Mouse (Mus musculus) left cerebral cortex, postnatal 25 days (tissue): ENCODE measurements around the gene Ctxn1. TPM values are rescaled to one million over a fixed set of nuclear protein-coding genes. Genes with fewer than 3 reads are reported as not detected.

Experiments
- DNase-seq, 2 experiments: peaks; one replicate each; pipeline ENCODE4 v3.0.0; 2022; ENCODE audit warnings: low spot score in 2 of 2, mixed read lengths in 1 of 2
- intact Hi-C: fragments of 180-260 bp; cut with DNase I; formaldehyde crosslinking; loops from one replicate; pipeline ENCODE4 v1.15.1; 2025
- total RNA-seq, 2 experiments: library from RNA; stranded (reverse); gene quantifications; 2 replicates each; pipeline ENCODE4 v1.2.3; 2021

The Ctxn1 gene
- total RNA-seq, 2 experiments from 2014 or later: 607 to 649 TPM

- peak; percentile 96 to 97 for DNase-seq
- intact Hi-C loops: loop anchor here (2.0 to 5.0 kb wide), 3 partner anchors 14 to 119 kb away; partner anchors contain the start of genes Ccl25, Elavl1, Gm49320 and Map2k7
These were observed 5.9 kb downstream of the Ctxn1 start, which contains the start of gene Snapc2 for GRCm38 (mm10) chr8:4252934-4253841. Gene Snapc2, plus strand, starts transcription at chr8:4253080.

- no peak for DNase-seq
- intact Hi-C loops: loop anchor here (2.0 to 5.0 kb wide), 3 partner anchors 13 to 120 kb away; partner anchors contain the start of genes Ccl25, Elavl1, Gm49320 and Map2k7
These were observed 6.8 kb downstream of the Ctxn1 start for GRCm38 (mm10) chr8:4252116-4252760.

GRCm38 (mm10) chr8:4250306-4250970, 8.6 kb downstream of the Ctxn1 start:
- peak; percentile 82 to 88 for DNase-seq
- intact Hi-C loops: loop anchor here (5.0 kb wide), 1 partner anchor 122 kb away; no protein-coding TSS in a partner anchor

- intact Hi-C loops: no loop called here
- no peak for DNase-seq
These were observed 9.9 kb downstream of the Ctxn1 start for GRCm38 (mm10) chr8:4249213-4249612.

GRCm38 (mm10) chr8:4247951-4248540, 11.0 kb downstream of the Ctxn1 start, which contains the start of gene Tgfbr3l:
Gene Tgfbr3l, plus strand, starts transcription at chr8:4248214.
- no peak for DNase-seq
- intact Hi-C loops: no loop called here

DNA sequence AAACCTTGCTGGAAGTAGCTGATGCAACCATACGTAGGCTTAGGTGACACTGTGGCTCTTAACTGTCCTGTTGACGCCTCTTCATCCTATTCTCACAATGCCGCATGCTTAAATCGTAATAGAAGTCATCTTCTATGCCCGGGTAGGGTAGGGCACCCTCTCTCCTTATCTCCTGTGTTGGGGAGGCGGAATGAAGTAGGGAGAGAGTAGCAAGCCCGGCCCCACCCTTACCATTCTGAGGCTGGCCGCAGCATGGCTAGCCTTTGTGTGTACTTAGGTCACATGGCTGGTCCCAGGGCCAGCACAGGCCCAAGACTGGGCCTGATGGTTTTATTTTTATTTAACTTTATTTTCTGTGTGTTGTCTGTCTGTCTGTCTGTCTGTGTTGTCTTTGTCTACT, 11.8 kb downstream of the Ctxn1 start:
- intact Hi-C loops: no loop called here
- DNase-seq: no peak

GRCm38 (mm10) chr8:4245737-4246136, 13.3 kb downstream of the Ctxn1 start:
- intact Hi-C loops: no loop called here
- no peak for DNase-seq

GRCm38 (mm10) chr8:4245061-4245460, 14.0 kb downstream of the Ctxn1 start:
- intact Hi-C loops: no loop called here
- DNase-seq: no peak

DNA sequence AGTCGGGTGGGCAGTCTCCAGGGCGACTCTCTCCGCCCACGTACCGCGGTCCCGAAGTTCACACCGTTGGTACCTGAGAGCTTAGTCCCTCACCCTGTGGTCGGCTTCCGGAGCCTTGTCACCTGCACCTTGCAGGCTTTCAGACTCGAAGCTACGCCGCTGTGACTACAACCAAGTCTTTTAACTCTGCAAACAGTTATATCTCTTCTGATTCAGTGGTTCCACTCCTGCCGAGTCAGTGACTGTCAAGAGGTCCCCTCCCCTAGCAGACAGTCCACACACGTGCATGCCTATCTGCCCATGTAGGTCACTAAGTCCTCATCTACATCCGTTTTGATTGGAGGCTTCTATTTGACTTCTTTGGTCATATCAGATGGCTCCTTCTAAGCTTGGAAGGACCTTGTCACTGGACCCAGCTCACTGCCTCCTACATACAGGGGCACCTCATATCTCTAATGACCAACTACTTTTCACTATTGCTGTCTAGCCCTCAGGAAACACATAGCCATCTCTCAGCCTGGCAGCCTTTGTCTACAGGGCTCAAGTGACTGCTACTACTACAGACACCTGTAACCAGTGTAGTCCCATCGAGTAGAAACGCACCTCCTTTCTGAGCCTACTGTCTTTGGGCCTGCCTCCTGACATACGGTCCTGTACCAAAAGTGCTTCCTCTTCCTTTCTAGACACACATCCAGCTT, 19.7 kb downstream of the Ctxn1 start:
- DNase-seq: no peak
- intact Hi-C loops: loop anchor here (2.0 kb wide), 2 partner anchors 13 to 23 kb away; partner anchors contain the start of genes Prr36 and Snapc2

GRCm38 (mm10) chr8:4238434-4239192, 20.5 kb downstream of the Ctxn1 start, which contains the start of the genes Map2k7 and Gm49320:
Gene Map2k7, plus strand, starts transcription at chr8:4238740.
Gene Gm49320, plus strand, starts transcription at chr8:4238865.
- DNase-seq: peak; percentile 100
- intact Hi-C loops: loop anchor here (1.0 to 2.0 kb wide), 3 partner anchors 14 to 46 kb away; partner anchors contain the start of genes Prr36 and Snapc2

- intact Hi-C loops: loop anchor here (1.0 to 2.0 kb wide), 3 partner anchors 15 to 46 kb away; partner anchors contain the start of genes Prr36 and Snapc2
- no peak for DNase-seq
These were observed 21.1 kb downstream of the Ctxn1 start for GRCm38 (mm10) chr8:4237814-4238433.

GRCm38 (mm10) chr8:4230612-4231351, 28.3 kb downstream of the Ctxn1 start:
- intact Hi-C loops: no loop called here

GRCm38 (mm10) chr8:4229784-4230183, 29.3 kb downstream of the Ctxn1 start:
- intact Hi-C loops: no loop called here
- no peak for DNase-seq

More at GRCm38 (mm10) chr8:4230612-4231351, 28.3 kb downstream of the Ctxn1 start:
- no peak for DNase-seq

- intact Hi-C loops: no loop called here
- DNase-seq: no peak
These were observed 31.2 kb downstream of the Ctxn1 start for GRCm38 (mm10) chr8:4227919-4228318.

GRCm38 (mm10) chr8:4226739-4227347, 32.2 kb downstream of the Ctxn1 start, which contains the start of gene Lrrc8e:
Gene Lrrc8e, plus strand, starts transcription at chr8:4226827.
- no peak for DNase-seq
- intact Hi-C loops: no loop called here

DNA sequence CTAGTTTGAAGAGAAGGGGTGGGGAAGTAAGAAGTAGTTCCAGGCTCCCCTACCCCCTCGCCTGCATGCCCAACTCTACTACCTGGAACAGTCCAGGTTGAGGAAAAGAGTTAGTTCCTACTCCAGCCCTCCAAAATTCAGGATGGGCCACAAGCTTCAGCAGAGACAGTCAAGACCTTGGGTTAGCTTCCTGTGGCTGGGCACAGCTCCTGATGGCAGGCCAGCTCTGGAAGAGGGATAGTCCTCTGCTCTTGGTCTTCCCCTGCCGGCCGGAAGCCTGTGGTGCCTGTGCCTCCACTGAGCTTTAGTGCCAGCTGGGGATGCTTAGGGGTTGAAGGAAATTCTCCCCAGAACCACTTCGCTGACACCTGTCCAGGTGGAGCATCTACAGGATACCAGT, 32.8 kb downstream of the Ctxn1 start:
- no peak for DNase-seq
- intact Hi-C loops: no loop called here
